Mouse (Mus musculus): ENCODE data around the gene Tmem107.

GRCm38 (mm10) chr11:69101604-69102402, 31.2 kb downstream of the Tmem107 start:
- TF ChIP-seq CTCF (IDR thresholded peaks at IDR 0.05) (no peak), EP300 (IDR thresholded peaks at IDR 0.05) (no peak)
